Mouse (Mus musculus) inflammation-experienced regulatory T-cells, adult 6 months (primary cell): Measurements from ENCODE around the gene Casp1. TPM values are rescaled to one million over a fixed set of nuclear protein-coding genes. Genes with fewer than 3 reads are reported as not detected.

Experiments used
- ATAC-seq: one replicate; pipeline ENCODE4 v1.8.0; 2017
- polyA plus RNA-seq, 3 experiments: library from polyadenylated mRNA; unstranded; fragments of 100-300 nt; shearing (Covaris generic); gene quantifications; one replicate each; pipeline ENCODE4 v1.2.1; 2017

Casp1 gene
- 100 to 1,000 TPM; 116 to 152 (median 141) TPM for polyA plus RNA-seq

- peak; percentile 88 for ATAC-seq
Measured at GRCm38 (mm10) chr9:5298329-5299131, at the start of gene Casp1. Casp1 (plus strand) TSS chr9:5298517.

DNA sequence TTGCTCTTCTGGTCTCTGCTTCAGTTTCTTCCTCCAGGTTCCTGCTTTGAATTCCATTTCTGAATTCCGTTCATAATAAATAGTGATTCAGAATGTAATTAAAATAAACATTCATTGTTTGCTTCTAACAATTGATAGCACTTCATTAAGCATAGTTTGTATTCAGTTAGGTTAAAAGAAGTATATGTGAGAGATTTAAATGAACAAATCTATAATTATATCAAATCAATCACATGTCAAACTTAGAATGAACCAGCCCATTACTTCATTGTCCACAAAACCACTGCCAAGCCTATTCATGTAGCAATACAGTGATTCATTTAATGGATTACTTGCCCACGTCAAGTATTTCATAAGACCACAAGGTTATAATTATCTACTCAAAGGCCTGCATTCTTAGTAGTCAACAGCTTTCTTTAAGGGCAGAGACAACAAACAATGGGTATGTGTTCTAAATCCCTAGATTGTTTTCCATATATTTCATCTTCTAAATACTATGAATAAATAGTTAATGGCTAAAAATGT, 34.3 kb upstream of the Casp1 start:
- ATAC-seq: no peak

- peak; percentile 59 for ATAC-seq
Measured at GRCm38 (mm10) chr9:5270274-5270673, 28.0 kb upstream of the Casp1 start.

- ATAC-seq: peak; percentile 65
Measured at GRCm38 (mm10) chr9:5270884-5271283, 27.4 kb upstream of the Casp1 start.

DNA sequence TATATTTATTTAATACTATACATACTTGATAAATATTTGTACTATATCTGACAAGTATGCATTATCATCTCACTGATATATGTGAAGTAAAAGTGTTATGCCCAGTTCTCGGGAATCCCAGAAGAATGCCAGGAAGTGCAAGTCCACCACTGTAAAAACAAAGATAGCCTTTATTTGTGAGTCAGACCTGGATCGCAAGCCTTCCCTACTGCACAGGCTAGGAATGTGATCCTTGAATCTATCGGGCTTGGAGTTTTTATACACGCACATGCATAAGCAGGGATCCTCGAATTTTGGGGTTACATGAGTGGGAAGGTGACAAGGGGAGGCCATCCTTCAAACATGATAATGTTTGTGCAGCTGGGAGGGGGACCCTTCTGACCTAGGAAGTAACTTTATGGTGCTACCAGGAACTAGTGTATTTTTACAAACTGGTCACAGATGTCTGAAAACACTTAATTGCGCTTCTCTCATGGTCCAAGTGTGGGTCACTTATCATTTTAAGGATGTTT, 26.9 kb upstream of the Casp1 start:
- no peak for ATAC-seq

DNA sequence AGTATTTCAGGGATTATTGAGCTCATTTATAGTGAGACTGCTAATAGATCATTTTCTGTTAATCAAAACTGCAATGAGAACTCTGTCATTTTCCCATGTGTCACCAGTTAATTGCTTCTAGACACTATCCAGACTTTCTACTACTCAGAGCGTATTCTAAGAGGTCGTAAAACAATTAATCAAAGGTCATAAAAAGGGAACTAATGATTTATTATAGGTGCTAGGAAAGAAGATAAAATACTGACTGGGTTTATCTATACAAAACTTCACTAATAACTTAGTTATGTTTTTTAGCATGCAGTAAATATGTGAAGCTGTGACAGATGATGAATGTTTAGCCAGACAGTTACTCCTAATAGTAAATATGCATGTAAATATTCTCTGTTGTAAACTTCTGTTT, 12.2 kb upstream of the Casp1 start:
- ATAC-seq: no peak

GRCm38 (mm10) chr9:5286597-5286996, 11.7 kb upstream of the Casp1 start:
- no peak for ATAC-seq

GRCm38 (mm10) chr9:5296354-5297237, 1.7 kb upstream of the Casp1 start:
- ATAC-seq: no peak

DNA sequence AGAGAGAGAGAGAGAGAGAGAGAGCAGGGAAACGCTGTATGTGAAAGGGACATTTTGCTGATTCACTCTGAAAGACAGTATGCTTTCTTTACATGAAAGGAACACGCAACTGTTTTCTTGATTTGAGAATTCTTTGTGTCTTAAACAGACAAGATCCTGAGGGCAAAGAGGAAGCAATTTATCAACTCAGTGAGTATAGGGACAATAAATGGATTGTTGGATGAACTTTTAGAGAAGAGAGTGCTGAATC, 740 bp downstream of the Casp1 start:
- ATAC-seq: no peak

DNA sequence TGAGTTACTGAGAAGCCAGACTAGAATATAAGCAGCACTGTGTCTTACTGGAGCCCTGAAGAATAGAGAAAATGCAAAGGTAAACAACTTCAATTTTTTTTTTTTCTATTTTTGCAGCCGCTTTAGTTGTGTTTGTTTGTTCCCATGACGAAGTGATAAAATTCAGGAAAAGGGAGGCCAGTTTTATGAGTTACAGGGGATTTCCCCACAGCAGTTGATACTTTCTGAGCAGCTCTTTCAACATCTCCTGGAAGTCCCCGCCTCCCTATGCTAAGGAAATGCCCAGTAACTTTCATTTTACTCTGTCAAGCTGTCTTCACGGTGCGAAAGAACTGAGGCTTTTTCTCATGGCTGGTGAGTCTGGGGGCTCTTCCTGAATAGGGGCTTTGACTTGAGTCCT, 10.2 kb downstream of the Casp1 start, which contains the start of gene Casp4:
Casp4 (plus strand) TSS at position 268 of the 400 bp plus-strand sequence.
- ATAC-seq: peak; percentile 84

DNA sequence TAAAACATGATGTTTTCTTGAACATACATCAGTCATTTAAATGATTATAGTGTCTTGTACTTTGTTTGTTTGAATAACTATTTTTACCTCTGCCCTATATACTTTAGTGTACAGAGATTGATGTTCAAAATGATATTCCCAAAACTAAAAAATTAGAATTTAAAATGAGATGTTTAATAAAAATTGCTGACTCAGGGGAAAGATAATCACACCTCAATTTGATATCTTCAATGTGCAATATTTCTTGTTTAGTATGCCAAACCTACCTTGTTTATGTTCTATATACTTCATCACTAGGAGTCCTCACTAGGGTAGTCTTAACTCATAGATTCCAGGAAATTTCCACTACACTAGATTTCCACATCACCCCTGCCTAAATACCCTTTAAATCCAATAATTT, 11.8 kb downstream of the Casp1 start:
- ATAC-seq: no peak

- ATAC-seq: peak; percentile 32
Measured at GRCm38 (mm10) chr9:5311435-5311834, 13.1 kb downstream of the Casp1 start.

GRCm38 (mm10) chr9:5328204-5328603, 29.9 kb downstream of the Casp1 start:
- ATAC-seq: no peak

DNA sequence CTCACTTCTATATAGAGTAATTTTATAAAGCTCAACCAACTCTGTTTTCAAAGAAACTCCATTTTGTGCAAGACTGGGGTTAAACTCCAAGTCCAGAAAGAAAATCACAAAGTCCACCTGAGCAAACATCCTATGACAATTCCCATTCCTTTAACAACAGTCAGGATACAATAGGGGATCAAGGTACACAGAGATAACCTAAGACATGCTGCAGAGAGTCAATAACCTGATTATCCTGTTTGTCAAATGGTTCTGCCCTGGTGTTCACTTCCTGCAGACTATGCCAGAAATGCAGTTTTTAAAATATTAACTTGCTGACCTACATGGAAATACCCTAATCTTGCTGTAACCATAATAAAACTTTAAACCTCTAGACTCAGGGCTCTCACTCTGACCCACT, 34.1 kb downstream of the Casp1 start:
- ATAC-seq: no peak

DNA sequence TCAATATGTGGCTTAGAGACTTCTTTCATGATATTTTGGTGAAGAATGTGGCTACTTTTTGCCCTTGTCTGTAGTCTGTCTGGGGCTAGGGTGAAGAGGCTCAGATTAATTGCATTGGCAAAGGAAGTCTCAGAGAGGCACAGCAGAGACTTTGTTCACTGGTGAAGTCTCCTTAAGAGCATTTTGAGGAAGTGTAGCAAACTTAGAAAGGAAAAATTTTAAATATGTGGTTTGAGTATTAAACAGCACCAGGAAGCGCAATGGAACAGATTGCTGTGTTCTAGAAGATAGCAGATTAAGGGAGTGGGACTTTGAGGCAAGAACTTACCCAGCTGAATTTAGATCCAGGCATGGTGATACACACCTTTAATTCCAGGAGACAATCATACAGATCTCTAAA, 35.1 kb downstream of the Casp1 start:
- no peak for ATAC-seq

DNA sequence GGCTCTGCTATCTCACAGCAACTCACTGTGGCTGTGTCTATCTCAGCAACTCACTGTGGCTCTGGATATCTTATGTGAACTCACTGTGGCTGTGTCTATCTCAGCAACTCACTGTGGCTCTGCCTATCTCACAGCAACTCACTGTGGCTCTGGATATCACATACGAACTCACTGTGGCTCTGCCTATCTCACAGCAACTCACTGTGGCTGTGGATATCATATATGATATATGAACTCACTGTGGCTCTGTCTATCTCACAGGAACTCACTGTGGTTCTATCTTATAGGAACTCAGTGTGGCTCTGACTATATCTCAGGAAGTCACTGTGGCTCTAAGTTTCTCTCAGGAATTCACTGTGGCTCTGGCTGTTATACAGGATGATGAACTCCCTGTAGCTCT, 44.8 kb downstream of the Casp1 start:
- ATAC-seq: no peak

DNA sequence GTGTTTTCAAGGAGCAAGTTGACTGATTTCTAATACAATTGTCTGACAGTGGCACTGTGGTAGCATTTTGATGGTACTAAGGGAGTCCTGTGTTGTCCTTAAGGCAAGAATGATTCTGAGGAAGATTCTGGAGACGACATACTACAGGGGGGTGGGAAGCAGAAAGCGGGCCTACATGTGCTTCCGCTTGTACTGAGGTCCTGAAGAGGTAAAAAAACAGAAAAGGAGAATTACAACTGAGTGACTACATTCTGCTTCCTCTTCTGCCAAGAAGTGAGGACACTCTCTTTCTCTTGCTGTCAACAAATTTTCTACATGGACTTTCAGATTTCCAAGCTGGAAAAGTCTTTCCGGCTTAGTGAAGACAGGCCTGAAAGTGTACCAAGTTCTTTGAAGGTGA, 45.8 kb downstream of the Casp1 start:
- no peak for ATAC-seq

DNA sequence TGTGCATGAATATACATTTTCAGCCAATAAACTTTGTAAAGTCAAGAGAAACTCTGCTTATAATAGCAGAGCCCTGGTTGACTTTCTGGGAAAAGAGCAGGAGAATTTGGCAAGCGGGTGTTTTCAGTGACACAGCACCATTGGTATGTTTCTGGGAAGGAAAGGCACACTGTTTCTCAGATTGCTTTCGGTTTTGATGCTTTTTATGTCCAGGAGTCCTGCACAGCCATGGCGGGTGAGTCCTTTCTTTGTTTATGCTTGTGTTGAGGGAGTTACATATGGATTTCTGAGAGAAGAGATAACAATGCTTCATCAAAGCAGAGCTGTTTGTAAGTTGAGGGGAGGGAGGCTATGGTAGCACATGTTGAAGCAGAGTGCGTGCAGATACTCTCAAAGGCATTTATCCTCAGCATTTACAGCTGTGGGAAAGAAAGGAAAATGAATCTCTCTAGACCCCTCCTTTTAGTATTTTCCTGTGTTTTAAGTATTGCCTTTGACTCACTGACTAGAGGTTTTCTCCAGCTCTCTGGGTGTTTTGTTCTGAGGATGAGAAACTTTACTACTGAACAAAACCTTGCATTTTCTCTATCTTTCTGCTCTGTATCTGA, 47.1 kb downstream of the Casp1 start, which contains the start of gene Casp12:
Casp12 (plus strand) TSS at position 140 of the 608 bp plus-strand sequence.
- ATAC-seq: no peak

- no peak for ATAC-seq
Measured at GRCm38 (mm10) chr9:5347381-5347780, 49.1 kb downstream of the Casp1 start.

DNA sequence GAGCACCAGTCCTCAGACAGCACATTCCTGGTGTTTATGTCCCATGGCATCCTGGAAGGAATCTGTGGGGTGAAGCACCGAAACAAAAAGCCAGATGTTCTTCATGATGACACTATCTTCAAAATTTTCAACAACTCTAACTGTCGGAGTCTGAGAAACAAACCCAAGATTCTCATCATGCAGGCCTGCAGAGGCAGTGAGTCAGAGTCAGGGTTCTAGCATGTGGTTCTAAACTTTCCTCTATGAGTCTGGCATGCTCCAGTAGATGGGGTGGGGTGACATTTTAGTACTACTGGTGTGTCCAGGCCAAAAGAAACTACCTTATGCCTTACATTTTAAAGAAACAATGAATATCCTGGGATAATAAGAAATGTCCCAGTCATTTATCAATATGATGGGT, 55.4 kb downstream of the Casp1 start:
- ATAC-seq: no peak

DNA sequence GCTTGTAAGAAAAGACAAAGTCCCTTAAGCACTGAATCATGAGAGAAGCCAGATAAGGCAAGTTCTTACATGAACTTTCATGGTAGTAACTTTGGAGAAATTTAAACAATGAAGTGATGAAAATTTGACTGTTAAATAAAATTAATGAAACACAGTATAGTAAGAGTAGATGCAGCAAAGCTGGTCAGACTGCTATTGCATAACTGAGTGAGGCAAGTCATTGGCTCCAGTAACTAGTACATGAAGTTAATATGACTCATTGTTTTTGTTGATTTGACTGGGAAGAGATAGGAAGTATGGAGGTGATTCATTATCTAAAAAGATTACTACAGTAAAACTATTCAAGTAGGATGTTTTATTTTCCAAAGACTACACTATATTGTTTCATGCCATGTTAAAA, 58.5 kb downstream of the Casp1 start:
- ATAC-seq: no peak
